Mouse (Mus musculus): ENCODE data around the gene Rbbp7.

Rbbp7 gene

GRCm38 (mm10) chrX:162828016-162828415 is 67.8 kb downstream of the Rbbp7 start:
- no peak for DNase-seq (ENCODE audit: low read depth, low spot score)

All from embryo, embryonic 11.5 days (tissue).